Mouse (Mus musculus): Measurements from ENCODE around the gene Ccl17.

GRCm38 (mm10) chr8:94810153-94810552 lies at the start of gene Ccl17:
- TF ChIP-seq CTCF (IDR thresholded peaks at IDR 0.05; ENCODE audit: extremely low read depth, insufficient read depth, insufficient read length, insufficient replicate concordance) = no peak
- TF ChIP-seq POLR2A (IDR thresholded peaks at IDR 0.05; ENCODE audit: low read depth, low read length) = no peak
